Comparison of ENCODE assay signal across 9 mouse cellular contexts in the genomic region with DNA sequence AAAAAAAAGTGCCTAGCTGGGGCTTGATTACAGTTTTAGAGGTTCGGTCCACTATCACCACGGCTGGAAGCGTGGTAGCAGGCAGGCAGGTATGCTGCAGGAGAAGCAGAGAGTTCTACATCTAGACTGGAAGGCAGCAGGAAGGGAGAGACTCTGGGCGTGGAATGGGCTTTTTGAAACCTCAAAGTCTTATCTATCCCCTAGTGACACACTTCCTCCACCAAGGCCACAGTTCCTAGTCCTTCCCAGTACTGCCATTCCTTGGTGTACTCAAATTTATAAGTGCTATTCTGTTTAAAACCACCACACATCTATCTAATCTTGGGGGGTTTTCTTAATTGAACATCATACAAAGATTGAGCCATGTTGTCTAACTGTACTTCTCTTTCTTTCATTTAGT. TPM values are rescaled to one million over a fixed set of nuclear protein-coding genes. Genes with fewer than 3 reads are reported as not detected.
DNase-seq lines count a peak whose midpoint lies in the region; ATAC-seq and TF ChIP-seq lines count a peak whose summit lies in the region.
"Had no signal": no experiment of that assay in that cellular context is flagged by ENCODE, and none has a peak within 500 bp of the region (broad histone marks: within the 10 kb centered on the region; RNA-seq: fewer than 3 reads in every experiment).

No protein-coding gene starts in this region.

- H3K27ac ChIP-seq in forebrain, embryonic 13.5 days = no peak overlapping the region
- no peak overlapping the region for H3K27ac ChIP-seq in forebrain, postnatal 0 days (ENCODE audit: low read depth, low read length)
- no peak overlapping the region for H3K27ac ChIP-seq in midbrain, embryonic 10.5 days (replicated peaks)
- H3K27ac ChIP-seq in midbrain, postnatal 0 days (ENCODE audit: low read depth, low read length) = no peak overlapping the region
- H3K27ac ChIP-seq in liver, embryonic 11.5 days (ENCODE audit: low read depth, low read length) = no peak overlapping the region

- no peak for ATAC-seq in forebrain, embryonic 13.5 days
- no peak for ATAC-seq in forebrain, postnatal 0 days
- ATAC-seq in midbrain, postnatal 0 days (ENCODE audit: low FRiP score) = no peak
- ATAC-seq in liver, embryonic 11.5 days (replicated peaks; ENCODE audit: low FRiP score) = no peak
- ATAC-seq in erythroid progenitor cell, adult 5-6 weeks (replicated peaks; ENCODE audit: low FRiP score, poor library complexity, severe bottlenecking) = no peak

- WGBS in forebrain, embryonic 13.5 days = 93% methylated on average over 4 of the region's 4 CpGs
- WGBS in forebrain, postnatal 0 days = 97% methylated on average over 4 of the region's 4 CpGs
- 90% methylated on average over 4 of the region's 4 CpGs for WGBS in midbrain, embryonic 10.5 days
- WGBS in midbrain, postnatal 0 days = 93% methylated on average over 4 of the region's 4 CpGs
- 88% methylated on average over 4 of the region's 4 CpGs for WGBS in liver, embryonic 11.5 days

- H3K4me1 ChIP-seq in forebrain, embryonic 13.5 days = peaks cover 25% of the 10 kb centered on the region
- H3K4me1 ChIP-seq in forebrain, postnatal 0 days (ENCODE audit: insufficient read depth) = peaks cover 9% of the 10 kb centered on the region
- peaks cover 21% of the 10 kb centered on the region for H3K4me1 ChIP-seq in midbrain, embryonic 10.5 days
- peaks cover 16% of the 10 kb centered on the region for H3K4me1 ChIP-seq in midbrain, postnatal 0 days (ENCODE audit: insufficient read depth, low read length)
- peaks cover 21% of the 10 kb centered on the region for H3K4me1 ChIP-seq in liver, embryonic 11.5 days (replicated peaks; ENCODE audit: control insufficient read depth, insufficient read depth, low read length)

- H3K9ac ChIP-seq in forebrain, embryonic 13.5 days = no peak overlapping the region
- H3K9ac ChIP-seq in forebrain, postnatal 0 days = no peak overlapping the region
- H3K9ac ChIP-seq in midbrain, postnatal 0 days (replicated peaks; ENCODE audit: low read length, poor library complexity, severe bottlenecking) = no peak overlapping the region
- H3K9ac ChIP-seq in liver, embryonic 11.5 days (ENCODE audit: low read depth, low read length) = no peak overlapping the region

- H3K4me2 ChIP-seq in forebrain, embryonic 13.5 days = peak overlapping the region; percentile 75
- H3K4me2 ChIP-seq in forebrain, postnatal 0 days (ENCODE audit: low read depth) = no peak overlapping the region
- H3K4me2 ChIP-seq in midbrain, postnatal 0 days (ENCODE audit: low read depth, low read length, poor library complexity, severe bottlenecking) = no peak overlapping the region
- peak overlapping the region; percentile 86 for H3K4me2 ChIP-seq in liver, embryonic 11.5 days

- peaks cover 15% of the 10 kb centered on the region; the same call in 1 of the 2 replicates for H3K36me3 ChIP-seq in forebrain, embryonic 13.5 days (ENCODE audit: poor library complexity, severe bottlenecking)
- no peaks in the 10 kb centered on the region for H3K36me3 ChIP-seq in forebrain, postnatal 0 days (ENCODE audit: insufficient read depth)
- H3K36me3 ChIP-seq in midbrain, embryonic 10.5 days = peaks cover 46% of the 10 kb centered on the region
- H3K36me3 ChIP-seq in midbrain, postnatal 0 days (ENCODE audit: insufficient read depth, low read length) = no peaks in the 10 kb centered on the region
- peaks cover 3% of the 10 kb centered on the region; the same call in 1 of the 2 replicates for H3K36me3 ChIP-seq in liver, embryonic 11.5 days (ENCODE audit: control insufficient read depth, insufficient read depth, low read length)

- no peaks in the 10 kb centered on the region for H3K27me3 ChIP-seq in forebrain, embryonic 13.5 days
- no peaks in the 10 kb centered on the region for H3K27me3 ChIP-seq in forebrain, postnatal 0 days (ENCODE audit: insufficient read depth, low read length)
- no peaks in the 10 kb centered on the region for H3K27me3 ChIP-seq in midbrain, embryonic 10.5 days (ENCODE audit: low read depth, poor library complexity, severe bottlenecking)
- no peaks in the 10 kb centered on the region for H3K27me3 ChIP-seq in midbrain, postnatal 0 days (ENCODE audit: insufficient read depth, low read length)
- H3K27me3 ChIP-seq in liver, embryonic 11.5 days (replicated peaks; ENCODE audit: control insufficient read depth, insufficient read depth, low read length) = no peaks in the 10 kb centered on the region

- no peak for TF ChIP-seq CTCF in forebrain, postnatal 0 days (IDR thresholded peaks at IDR 0.05; ENCODE audit: low read depth)
- no peak for TF ChIP-seq CTCF in midbrain, postnatal 0 days (IDR thresholded peaks at IDR 0.05)

- H3K9me3 ChIP-seq in forebrain, embryonic 13.5 days (replicated peaks) = no peaks in the 10 kb centered on the region
- no peaks in the 10 kb centered on the region for H3K9me3 ChIP-seq in forebrain, postnatal 0 days (ENCODE audit: low read length)
- H3K9me3 ChIP-seq in midbrain, embryonic 10.5 days (replicated peaks) = no peaks in the 10 kb centered on the region
- no peaks in the 10 kb centered on the region for H3K9me3 ChIP-seq in midbrain, postnatal 0 days (ENCODE audit: low read length)
- no peaks in the 10 kb centered on the region for H3K9me3 ChIP-seq in liver, embryonic 11.5 days (ENCODE audit: control insufficient read depth, low read length)

- peak overlapping the region; percentile 79 for H3K4me3 ChIP-seq in forebrain, embryonic 13.5 days
- H3K4me3 ChIP-seq in forebrain, postnatal 0 days (ENCODE audit: low read depth, low read length) = no peak overlapping the region
- H3K4me3 ChIP-seq in midbrain, embryonic 10.5 days = peak overlapping the region; percentile 90; the same call in 1 of the 2 replicates
- H3K4me3 ChIP-seq in midbrain, postnatal 0 days (ENCODE audit: low read depth, low read length) = no peak overlapping the region
- H3K4me3 ChIP-seq in liver, embryonic 11.5 days (ENCODE audit: low read depth, low read length) = peak overlapping the region; percentile 81

- no peak for DNase-seq in forebrain, postnatal 0 days
- DNase-seq in midbrain, embryonic 10.5 days (ENCODE audit: low spot score) = no peak
- DNase-seq in midbrain, postnatal 0 days (ENCODE audit: low spot score) = no peak
- no peak for DNase-seq in liver, embryonic 11.5 days (ENCODE audit: low spot score)
- DNase-seq in spleen, postnatal 10 days (ENCODE audit: low spot score in 2 of 2) = no peak
- DNase-seq in embryo, embryonic 11 days = no peak
- DNase-seq: kidney, postnatal 10 days had no signal

RNA-seq across cellular contexts. Expression of gene Hpf1, which starts 1.5 kb away (rescaled TPM):
- polyA plus RNA-seq in forebrain, embryonic 13.5 days (2015; fragmentation: Nextera tagmentation; extraction: Ambion mirVana) = 118 and 123 TPM in 2 replicates
- 47.0 and 47.6 TPM in 2 replicates for total RNA-seq in forebrain, postnatal 0 days (2014; rRNA removed)
- polyA plus RNA-seq in forebrain, postnatal 0 days (2015; fragmentation: Nextera tagmentation; extraction: Ambion mirVana) = 110 TPM in 2 replicates
- polyA plus RNA-seq in midbrain, embryonic 10.5 days (2016; fragmentation: Nextera tagmentation; extraction: Ambion mirVana) = 123 and 140 TPM in 2 replicates
- 28.6 and 43.0 TPM in 2 replicates for total RNA-seq in midbrain, postnatal 0 days (2014; rRNA removed)
- polyA plus RNA-seq in midbrain, postnatal 0 days (2015; fragmentation: Nextera tagmentation; extraction: Ambion mirVana) = 99.1 and 99.5 TPM in 2 replicates
- polyA plus RNA-seq in liver, embryonic 11.5 days (2014; fragmentation: Nextera tagmentation; extraction: Ambion mirVana) = 133 and 145 TPM in 2 replicates
- total RNA-seq in erythroid progenitor cell, adult 5-6 weeks (2015; ENCODE audit: low replicate concordance) = 190 and 199 TPM in 2 replicates
- 116 and 169 TPM in 2 replicates for total RNA-seq in erythroid progenitor cell, adult 5-6 weeks (2017; ENCODE audit: low replicate concordance)

Comparison
In these comparisons a context has a peak if more than half of its experiments do, and no peak if none do; other contexts are left out.
1. H3K4me2 ChIP-seq: peak in forebrain, embryonic 13.5 days (single experiment) and liver, embryonic 11.5 days (single experiment); none in forebrain, postnatal 0 days (single experiment) and midbrain, postnatal 0 days (single experiment).
2. H3K4me3 ChIP-seq: peak in forebrain, embryonic 13.5 days (single experiment), midbrain, embryonic 10.5 days (single experiment) and liver, embryonic 11.5 days (single experiment); none in forebrain, postnatal 0 days (single experiment) and midbrain, postnatal 0 days (single experiment).